13 mouse cellular contexts compared by ENCODE assay signal in genomic region chr11:32011867-32012603, GRCm38 (mm10). TPM values are rescaled to one million over a fixed set of nuclear protein-coding genes. Genes with fewer than 3 reads are reported as not detected.
A peak's percentile ranks its signal among the peaks of the same experiment; 100 is the strongest.
DNase-seq lines count a peak whose midpoint lies in the region.
"Had no signal": no experiment of that assay in that cellular context is flagged by ENCODE, and none has a peak within 500 bp of the region (broad histone marks: within the 10 kb centered on the region; RNA-seq: fewer than 3 reads in every experiment).

No protein-coding gene starts in this region.

- 71% methylated on average over 9 of the region's 9 CpGs for WGBS in limb, embryonic 10.5 days

- H3K4me1 ChIP-seq in limb, embryonic 10.5 days, result peaks cover 19% of the 10 kb centered on the region

- DNase-seq in left cerebral cortex, postnatal 25 days (ENCODE audit: low spot score in 2 of 2), result peak; percentile 54 to 86
- DNase-seq in left cerebral cortex, postnatal 10 days (ENCODE audit: extremely low spot score in 1 of 2, low spot score in 2 of 2), result no peak
- DNase-seq in brain, adult 2 months (ENCODE audit: low read depth, low spot score), result peak; percentile 79
- no peak for DNase-seq in limb, embryonic 10.5 days (ENCODE audit: low spot score)
- DNase-seq in splenic B cell, adult 2 months (ENCODE audit: low read depth, low spot score), result peak; percentile 26
- no peak for DNase-seq in adrenal gland, postnatal 14 days
- DNase-seq in urinary bladder, postnatal 10 days (ENCODE audit: low spot score), result no peak
- no peak for DNase-seq in layer of hippocampus, postnatal 10 days (ENCODE audit: low spot score in 2 of 2)
- DNase-seq: heart, adult 2 months; kidney, postnatal 10 days; liver had no signal

- no peak overlapping the region for H3K4me3 ChIP-seq in limb, embryonic 10.5 days
- H3K4me3 ChIP-seq: heart, adult 2 months had no signal

- no peaks in the 10 kb centered on the region for H3K27me3 ChIP-seq in limb, embryonic 10.5 days (ENCODE audit: low read depth, poor library complexity, severe bottlenecking)
- no peaks in the 10 kb centered on the region for H3K27me3 ChIP-seq in splenic B cell, adult 2 months (ENCODE audit: control insufficient read depth, insufficient read depth, low read length, poor library complexity, severe bottlenecking)

- intact Hi-C loops in left cerebral cortex, postnatal 25 days (cut with DNase I), result no loop called here
- intact Hi-C loops in left cerebral cortex, postnatal 10 days (cut with DNase I), result no loop called here

- H3K27ac ChIP-seq in limb, embryonic 10.5 days, result 0 out of 2 replicates have a peak overlapping the region, but pooled peaks have one; percentile 11
- H3K27ac ChIP-seq: heart, adult 2 months had no signal

- no peaks in the 10 kb centered on the region for H3K36me3 ChIP-seq in limb, embryonic 10.5 days
- H3K36me3 ChIP-seq in splenic B cell, adult 2 months (ENCODE audit: control insufficient read depth, insufficient read depth, low read length, poor library complexity, severe bottlenecking), result no peaks in the 10 kb centered on the region

- H3K9me3 ChIP-seq in limb, embryonic 10.5 days (replicated peaks), result peaks cover 1% of the 10 kb centered on the region; the same call in 1 of the 2 replicates

RNA-seq across cellular contexts. Expression of gene Nsg2, which starts 11.8 kb away (rescaled TPM):
- total RNA-seq in left cerebral cortex, postnatal 25 days (2021), result 100 to 1,000 TPM; 662 to 666 TPM
- total RNA-seq in left cerebral cortex, postnatal 10 days (2021), result 100 to 1,000 TPM; 873 to 894 TPM
- polyA plus RNA-seq in limb, embryonic 10.5 days (2016; fragmentation: Nextera tagmentation; extraction: Ambion mirVana), result 1.1 and 2.0 TPM in 2 replicates
- 29.7 and 36.8 TPM in 2 replicates for total RNA-seq in adrenal gland, postnatal 14 days (2021)
- total RNA-seq in layer of hippocampus, postnatal 10 days (2021), result 100 to 1,000 TPM; 848 to 920 TPM
- total RNA-seq: MEL had no signal

RNA-seq across cellular contexts. Expression of gene 4930524B15Rik, which starts 46.6 kb away (rescaled TPM):
- not detected for total RNA-seq in left cerebral cortex, postnatal 25 days (2021)
- under 1 TPM in 1 of 2 experiments, not detected in 1; 0.17 TPM for total RNA-seq in left cerebral cortex, postnatal 10 days (2021)
- polyA plus RNA-seq in limb, embryonic 10.5 days (2016; fragmentation: Nextera tagmentation; extraction: Ambion mirVana), result 0.14 TPM in 1 of 2 replicates, not detected in the other
- not detected in 2 replicates for total RNA-seq in adrenal gland, postnatal 14 days (2021)
- not detected for total RNA-seq in layer of hippocampus, postnatal 10 days (2021)
- total RNA-seq: heart, adult 2 months; MEL had no signal
- polyA plus RNA-seq: heart, adult 2 months; neural tube, embryonic 11.5 days had no signal

Comparison
In these comparisons a context has a peak if more than half of its experiments do, and no peak if none do; other contexts are left out.
1. DNase-seq: peak in left cerebral cortex, postnatal 25 days (2 of 2), brain, adult 2 months (single experiment) and splenic B cell, adult 2 months (single experiment); none in left cerebral cortex, postnatal 10 days (0 of 2), limb, embryonic 10.5 days (single experiment), adrenal gland, postnatal 14 days (single experiment), urinary bladder, postnatal 10 days (single experiment) and layer of hippocampus, postnatal 10 days (0 of 2).
2. RNA of gene Nsg2, which starts 11.8 kb away (total RNA-seq): 848 to 920 TPM in layer of hippocampus, postnatal 10 days, 873 to 894 TPM in left cerebral cortex, postnatal 10 days and 662 to 666 TPM in left cerebral cortex, postnatal 25 days; 29.7 to 36.8 TPM in adrenal gland, postnatal 14 days; every median in the first group is over 10 times any median in the second.